Mouse (Mus musculus) thymus, postnatal 10 days (tissue): ENCODE measurements around the gene Bnipl.

Experiments used
- DNase-seq, 2 experiments: peaks; one replicate each; pipeline ENCODE4 v3.0.0; 2021; ENCODE audit warnings: low spot score in 2 of 2

Gene Bnipl

GRCm38 (mm10) chr3:95237541-95238099 lies 13.4 kb downstream of the Bnipl start:
- DNase-seq: no peak

GRCm38 (mm10) chr3:95235386-95236301 lies 15.3 kb downstream of the Bnipl start:
- no peak for DNase-seq

- DNase-seq: no peak
Observed at GRCm38 (mm10) chr3:95233303-95233980, 17.6 kb downstream of the Bnipl start.

GRCm38 (mm10) chr3:95232771-95233170 lies 18.2 kb downstream of the Bnipl start:
- DNase-seq: no peak

GRCm38 (mm10) chr3:95231298-95232221 lies 19.4 kb downstream of the Bnipl start, which contains the start of gene Mllt11:
Mllt11 (minus strand) TSS chr3:95232171.
- peak; percentile 55 to 60 for DNase-seq

- DNase-seq: peak in 1 of 2 experiments; percentile 31
Observed at GRCm38 (mm10) chr3:95230495-95231297, 20.3 kb downstream of the Bnipl start.

- peak; percentile 19 to 22 for DNase-seq
Observed at GRCm38 (mm10) chr3:95229781-95230494, 21.1 kb downstream of the Bnipl start.

GRCm38 (mm10) chr3:95228894-95229780 lies 21.9 kb downstream of the Bnipl start:
- peak; percentile 32 to 41 for DNase-seq

- DNase-seq: peak; percentile 89 to 93
Observed at GRCm38 (mm10) chr3:95228148-95228893, 22.7 kb downstream of the Bnipl start, which contains the start of gene Cdc42se1. Cdc42se1 (plus strand) TSS chr3:95228732.

- DNase-seq: no peak
Observed at GRCm38 (mm10) chr3:95227214-95227613, 23.8 kb downstream of the Bnipl start.

GRCm38 (mm10) chr3:95224295-95224694 lies 26.7 kb downstream of the Bnipl start:
- DNase-seq: no peak

GRCm38 (mm10) chr3:95223041-95223440 lies 28.0 kb downstream of the Bnipl start:
- no peak for DNase-seq

GRCm38 (mm10) chr3:95218466-95219137 lies 32.4 kb downstream of the Bnipl start:
- DNase-seq: no peak

- DNase-seq: peak; percentile 95 to 99
Observed at GRCm38 (mm10) chr3:95217255-95218134, 33.5 kb downstream of the Bnipl start, which contains the start of gene Gabpb2. Gabpb2 (minus strand) TSS chr3:95217916.

GRCm38 (mm10) chr3:95216655-95217254 lies 34.2 kb downstream of the Bnipl start:
- no peak for DNase-seq

GRCm38 (mm10) chr3:95213609-95213975 lies 37.4 kb downstream of the Bnipl start:
- no peak for DNase-seq
